Mouse (Mus musculus) lung, postnatal 25 days (tissue): ENCODE results near the gene Fam83e.

Experiments used
- DNase-seq: peaks from one replicate; pipeline ENCODE4 v3.0.0; 2022; ENCODE audit warnings: low spot score

Gene Fam83e

GRCm38 (mm10) chr7:45715090-45715708 lies 5.8 kb upstream of the Fam83e start, which contains the start of gene Rpl18:
TSS of gene Rpl18 (plus strand) at chr7:45715457.
- DNase-seq = peak; percentile 99

GRCm38 (mm10) chr7:45715741-45716459 lies 5.1 kb upstream of the Fam83e start:
- DNase-seq = no peak

GRCm38 (mm10) chr7:45716460-45716857 lies 4.6 kb upstream of the Fam83e start:
- DNase-seq = no peak

- no peak for DNase-seq
Measured at GRCm38 (mm10) chr7:45716952-45717917, 3.8 kb upstream of the Fam83e start.

GRCm38 (mm10) chr7:45717918-45718297 lies 3.1 kb upstream of the Fam83e start, which contains the start of gene Sphk2:
TSS of gene Sphk2 (minus strand) at chr7:45718002.
- DNase-seq = peak; percentile 98

- no peak for DNase-seq
Measured at GRCm38 (mm10) chr7:45718331-45718730, 2.7 kb upstream of the Fam83e start.

GRCm38 (mm10) chr7:45719180-45719579 lies 1.8 kb upstream of the Fam83e start:
- DNase-seq = no peak

GRCm38 (mm10) chr7:45719738-45720412 lies 1.1 kb upstream of the Fam83e start:
- DNase-seq = no peak

GRCm38 (mm10) chr7:45721234-45721571 lies 191 bp downstream of the Fam83e start:
- DNase-seq = no peak

- no peak for DNase-seq
Measured at GRCm38 (mm10) chr7:45721642-45722347, 783 bp downstream of the Fam83e start.

- no peak for DNase-seq
Measured at GRCm38 (mm10) chr7:45722348-45722713, 1.3 kb downstream of the Fam83e start.

- no peak for DNase-seq
Measured at GRCm38 (mm10) chr7:45723301-45723700, 2.3 kb downstream of the Fam83e start.

GRCm38 (mm10) chr7:45723781-45724180 lies 2.8 kb downstream of the Fam83e start:
- no peak for DNase-seq

- DNase-seq = no peak
Measured at GRCm38 (mm10) chr7:45725151-45725550, 4.1 kb downstream of the Fam83e start.

GRCm38 (mm10) chr7:45725713-45726112 lies 4.7 kb downstream of the Fam83e start, which contains the start of gene Spaca4:
TSS of gene Spaca4 (minus strand) at chr7:45725813.
- DNase-seq = no peak

- DNase-seq = no peak
Measured at GRCm38 (mm10) chr7:45726419-45726818, 5.4 kb downstream of the Fam83e start.

GRCm38 (mm10) chr7:45727625-45728024 lies 6.6 kb downstream of the Fam83e start:
- DNase-seq = no peak

GRCm38 (mm10) chr7:45730727-45731431 lies 9.9 kb downstream of the Fam83e start:
- DNase-seq = no peak

- no peak for DNase-seq
Measured at GRCm38 (mm10) chr7:45733477-45733876, 12.5 kb downstream of the Fam83e start.

GRCm38 (mm10) chr7:45739162-45739763 lies 18.3 kb downstream of the Fam83e start:
- DNase-seq = peak; percentile 87
